Mouse (Mus musculus) bone marrow, adult 2 months (tissue): ENCODE data around the gene Slc38a2.

Experiments used
- CTCF ChIP-seq: fragments of 200-500 bp; IDR thresholded peaks from 2 replicates; pipeline ENCODE4 v1.5.1; 2011; ENCODE audit warnings: low read length, control low read depth; ENCODE audit not compliant: control insufficient read depth, insufficient read depth
- POLR2A ChIP-seq: fragments of 200-500 bp; IDR thresholded peaks from 2 replicates; pipeline ENCODE4 v1.6.1; 2011; ENCODE audit warnings: low read depth, mild to moderate bottlenecking, control low read depth, low read length, borderline replicate concordance; ENCODE audit not compliant: control insufficient read depth

- TF ChIP-seq CTCF, result no peak
- TF ChIP-seq POLR2A, result no peak
Measured at GRCm38 (mm10) chr15:96724506-96724905, 25.0 kb upstream of the Slc38a2 start.
